Mouse (Mus musculus) c-Kit-negative CD71-positive TER-119-positive erythroid progenitor cells, embryonic 14.5 days (primary cell): ENCODE data around the gene Lrrc58.

ENCODE experiments used
- DNase-seq: peaks from one replicate; pipeline ENCODE4 v3.0.0-alpha.2; 2013; ENCODE audit warnings: low read depth, low spot score

The Lrrc58 gene

DNA sequence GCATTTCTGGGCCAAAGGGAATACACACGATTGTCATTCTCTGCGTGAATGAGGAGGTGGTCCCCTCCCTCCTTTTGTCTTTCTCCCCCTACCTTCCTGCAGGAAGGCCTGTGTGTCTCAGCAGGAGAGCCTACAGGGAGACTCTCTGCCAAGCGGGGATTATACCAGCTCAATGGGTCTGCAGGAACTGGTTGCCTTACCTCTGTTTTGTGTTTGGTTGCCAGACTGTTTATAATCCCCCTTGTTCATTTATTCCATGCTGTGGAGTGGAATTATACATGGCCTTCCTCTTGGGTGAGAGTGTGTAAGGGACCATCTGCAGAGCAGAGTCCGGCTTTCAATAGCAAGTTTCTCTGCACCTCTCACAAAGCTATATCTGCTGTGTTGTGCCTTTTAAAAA is 58.9 kb downstream of the Lrrc58 start:
- DNase-seq = no peak

DNA sequence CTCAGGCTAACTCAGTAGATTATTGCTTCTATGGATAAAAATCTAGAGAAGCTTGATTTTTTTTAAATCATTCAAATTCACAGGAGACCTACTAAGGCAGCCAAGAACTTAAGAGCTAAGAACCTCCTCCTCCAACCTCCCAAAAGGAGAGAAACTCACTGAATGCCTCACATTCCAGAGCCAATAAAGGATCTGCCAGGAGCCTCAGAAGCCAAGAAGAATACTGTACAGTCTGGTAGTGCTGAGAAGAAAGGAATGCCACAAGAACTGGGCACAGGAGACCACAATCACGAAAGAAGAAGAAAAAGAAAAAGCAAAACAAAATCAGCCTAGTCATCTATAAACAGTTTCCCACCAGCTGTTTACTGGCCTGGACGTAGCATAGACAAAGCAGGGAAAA is 60.8 kb downstream of the Lrrc58 start:
- no peak for DNase-seq

DNA sequence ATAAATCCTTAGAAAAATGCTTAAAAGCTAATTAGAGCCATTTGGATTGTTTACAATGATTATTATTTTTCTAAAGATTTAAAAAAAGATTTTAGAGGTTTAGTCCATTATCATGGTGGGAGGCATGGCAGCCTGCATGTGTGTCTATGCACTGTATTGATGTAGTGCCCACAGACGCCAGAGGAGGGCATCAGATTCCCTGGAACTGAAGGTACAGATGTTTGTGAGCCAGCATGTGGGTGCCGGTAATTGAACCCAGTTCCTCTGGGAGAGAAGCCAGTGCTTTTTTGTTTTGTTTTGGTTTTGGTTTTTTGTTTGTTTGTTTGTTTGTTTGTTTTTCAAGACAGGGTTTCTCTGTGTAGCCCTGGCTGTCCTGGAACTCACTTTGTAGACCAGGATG is 61.4 kb downstream of the Lrrc58 start:
- no peak for DNase-seq

DNA sequence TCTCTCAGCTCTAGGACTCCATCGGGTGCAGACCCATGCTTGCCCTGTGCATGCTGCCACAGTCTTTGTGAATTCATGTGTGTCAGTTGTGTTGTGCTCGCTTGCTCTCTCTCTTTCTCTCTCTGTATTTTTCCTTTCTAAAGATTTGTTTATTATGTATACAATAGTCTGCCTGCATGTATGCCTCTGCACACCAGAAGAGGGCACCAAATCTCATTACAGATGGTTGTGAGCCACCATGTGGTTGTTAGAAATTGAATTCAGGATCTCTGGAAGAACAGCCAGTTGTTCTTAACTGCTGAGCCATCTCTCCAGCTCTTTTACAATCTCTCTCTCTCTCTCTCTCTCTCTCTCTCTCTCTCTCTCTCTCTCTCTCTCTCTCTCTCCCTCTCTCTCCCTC is 66.7 kb downstream of the Lrrc58 start:
- no peak for DNase-seq

DNA sequence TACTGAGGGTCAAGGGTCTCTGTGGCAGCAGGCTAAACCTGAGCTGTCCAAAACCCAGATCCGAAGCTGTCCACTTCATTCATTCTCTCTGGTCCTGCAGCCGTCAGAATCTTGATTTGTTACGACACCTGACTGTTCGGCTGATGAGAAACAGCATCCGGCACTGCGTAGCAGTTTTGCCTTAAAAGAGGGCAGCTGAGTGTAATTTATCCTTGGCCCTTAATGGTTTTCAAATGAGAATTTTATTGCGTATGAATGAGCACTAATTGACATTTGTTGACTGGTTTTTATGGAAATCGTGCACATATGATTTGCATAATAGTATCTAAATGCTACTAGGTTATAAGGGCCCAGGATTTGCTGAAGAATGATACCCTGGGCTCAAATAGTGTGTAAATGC is 69.1 kb downstream of the Lrrc58 start:
- DNase-seq = no peak
